In the genomic region with DNA sequence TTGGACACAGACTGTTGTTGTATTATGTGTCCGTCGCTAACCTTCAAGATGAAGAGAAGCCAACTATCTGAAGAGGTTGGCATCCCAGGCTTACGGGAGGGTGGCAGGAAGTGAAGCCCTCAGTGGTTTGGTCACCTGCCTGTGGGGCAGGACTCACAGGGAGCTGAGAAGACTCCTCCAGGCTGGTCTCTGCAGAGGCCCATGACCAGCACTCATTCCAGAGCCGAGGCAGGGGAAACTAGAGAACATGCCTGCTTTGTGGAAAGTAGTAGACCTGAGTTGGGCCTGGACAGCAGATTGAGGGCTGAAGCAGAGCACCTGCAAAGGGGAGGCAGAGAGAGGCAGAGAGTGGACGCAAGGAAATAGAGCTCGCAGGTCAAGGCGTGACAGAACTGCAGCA, we compare ENCODE assay signal across 8 mouse cellular contexts. TPM values are rescaled to one million over a fixed set of nuclear protein-coding genes. Genes with fewer than 3 reads are reported as not detected.
DNase-seq lines count a peak whose midpoint lies in the region; ATAC-seq and TF ChIP-seq lines count a peak whose summit lies in the region.

No protein-coding gene starts in this region.

- peak overlapping the region; percentile 97 for H3K9ac ChIP-seq in kidney, postnatal 0 days (ENCODE audit: low read depth, low read length)
- H3K9ac ChIP-seq in embryonic facial prominence, embryonic 12.5 days, result peak overlapping the region; percentile 94
- peak overlapping the region; percentile 98 for H3K9ac ChIP-seq in intestine, embryonic 16.5 days (ENCODE audit: low read depth, low read length)
- H3K9ac ChIP-seq in neural tube, embryonic 12.5 days, result peak overlapping the region; percentile 95

- H3K27me3 ChIP-seq in kidney, postnatal 0 days (ENCODE audit: insufficient read depth, low read length), result no peaks in the 10 kb centered on the region
- no peaks in the 10 kb centered on the region for H3K27me3 ChIP-seq in embryonic facial prominence, embryonic 12.5 days
- H3K27me3 ChIP-seq in intestine, embryonic 16.5 days (replicated peaks; ENCODE audit: control insufficient read depth, insufficient read depth, low read length), result no peaks in the 10 kb centered on the region
- H3K27me3 ChIP-seq in neural tube, embryonic 12.5 days (replicated peaks), result no peaks in the 10 kb centered on the region

- DNase-seq in kidney, postnatal 0 days (ENCODE audit: low spot score), result no peak
- no peak for DNase-seq in kidney, postnatal 4 days
- DNase-seq in right cerebral cortex, adult 18-20 months, result no peak
- no peak for DNase-seq in cerebellum, adult 9-10 months

- H3K4me2 ChIP-seq in kidney, postnatal 0 days (ENCODE audit: low read length), result peak overlapping the region; percentile 80
- H3K4me2 ChIP-seq in embryonic facial prominence, embryonic 12.5 days (replicated peaks), result peak overlapping the region; percentile 66
- H3K4me2 ChIP-seq in intestine, embryonic 16.5 days (ENCODE audit: low read depth, low read length), result peak overlapping the region; percentile 83
- H3K4me2 ChIP-seq in neural tube, embryonic 12.5 days (replicated peaks), result peak overlapping the region; percentile 72

- TF ChIP-seq CTCF in kidney, postnatal 0 days (IDR thresholded peaks at IDR 0.05; ENCODE audit: low read depth), result no peak

- peak overlapping the region; percentile 98 for H3K4me3 ChIP-seq in kidney, postnatal 0 days (replicated peaks; ENCODE audit: low read depth, low read length)
- peak overlapping the region; percentile 97 for H3K4me3 ChIP-seq in embryonic facial prominence, embryonic 12.5 days
- H3K4me3 ChIP-seq in intestine, embryonic 16.5 days (ENCODE audit: low read length), result peak overlapping the region; percentile 99
- peak overlapping the region; percentile 88 for H3K4me3 ChIP-seq in neural tube, embryonic 12.5 days

- H3K9me3 ChIP-seq in kidney, postnatal 0 days (replicated peaks; ENCODE audit: low read length), result no peaks in the 10 kb centered on the region
- H3K9me3 ChIP-seq in embryonic facial prominence, embryonic 12.5 days, result no peaks in the 10 kb centered on the region
- H3K9me3 ChIP-seq in intestine, embryonic 16.5 days (ENCODE audit: control insufficient read depth, low read length), result no peaks in the 10 kb centered on the region
- no peaks in the 10 kb centered on the region for H3K9me3 ChIP-seq in neural tube, embryonic 12.5 days

- WGBS in kidney, postnatal 0 days, result 74% methylated on average over 7 of the region's 7 CpGs
- 80% methylated on average over 7 of the region's 7 CpGs for WGBS in embryonic facial prominence, embryonic 12.5 days
- 86% methylated on average over 7 of the region's 7 CpGs for WGBS in intestine, embryonic 16.5 days
- WGBS in neural tube, embryonic 12.5 days, result 92% methylated on average over 7 of the region's 7 CpGs

- no peak overlapping the region for H3K27ac ChIP-seq in kidney, postnatal 0 days
- H3K27ac ChIP-seq in embryonic facial prominence, embryonic 12.5 days, result no peak overlapping the region
- no peak overlapping the region for H3K27ac ChIP-seq in intestine, embryonic 16.5 days (ENCODE audit: low read length)
- no peak overlapping the region for H3K27ac ChIP-seq in neural tube, embryonic 12.5 days

- H3K4me1 ChIP-seq in kidney, postnatal 0 days (replicated peaks; ENCODE audit: insufficient read depth, low read length), result peaks cover 10% of the 10 kb centered on the region
- peaks cover 12% of the 10 kb centered on the region for H3K4me1 ChIP-seq in embryonic facial prominence, embryonic 12.5 days
- H3K4me1 ChIP-seq in intestine, embryonic 16.5 days (ENCODE audit: control insufficient read depth, insufficient read depth, low read length), result peaks cover 10% of the 10 kb centered on the region
- H3K4me1 ChIP-seq in neural tube, embryonic 12.5 days, result peaks cover 17% of the 10 kb centered on the region

- H3K36me3 ChIP-seq in kidney, postnatal 0 days (ENCODE audit: insufficient read depth, low read length), result peaks cover 22% of the 10 kb centered on the region
- peaks cover 46% of the 10 kb centered on the region for H3K36me3 ChIP-seq in embryonic facial prominence, embryonic 12.5 days
- peaks cover 16% of the 10 kb centered on the region for H3K36me3 ChIP-seq in intestine, embryonic 16.5 days (ENCODE audit: control insufficient read depth, insufficient read depth, low read length)
- H3K36me3 ChIP-seq in neural tube, embryonic 12.5 days, result peaks cover 33% of the 10 kb centered on the region

- no peak for ATAC-seq in kidney, postnatal 0 days (replicated peaks; ENCODE audit: low FRiP score, low read depth)
- no peak for ATAC-seq in embryonic facial prominence, embryonic 12.5 days (ENCODE audit: insufficient number of reproducible peaks, insufficient read depth, low FRiP score, low TSS enrichment)
- no peak for ATAC-seq in intestine, embryonic 16.5 days
- no peak for ATAC-seq in neural tube, embryonic 12.5 days (ENCODE audit: low FRiP score, low read depth)
- ATAC-seq in activated CD4-positive, CD25-positive, alpha-beta regulatory T cell, adult 4 months, result no peak

RNA-seq across cellular contexts. Expression of a gene that starts 1.2 kb away (rescaled TPM):
- 97.4 and 104 TPM in 2 replicates for polyA plus RNA-seq in kidney, postnatal 0 days (2015; fragmentation: Nextera tagmentation; extraction: Ambion mirVana)
- polyA plus RNA-seq in embryonic facial prominence, embryonic 12.5 days (2016; fragmentation: Nextera tagmentation; extraction: Ambion mirVana), result 93.5 and 97.4 TPM in 2 replicates
- 68.2 TPM in 2 replicates for polyA plus RNA-seq in intestine, embryonic 16.5 days (2015; fragmentation: Nextera tagmentation; extraction: Ambion mirVana)
- polyA plus RNA-seq in neural tube, embryonic 12.5 days (2016; fragmentation: Nextera tagmentation; extraction: Ambion mirVana), result 85.9 and 87.7 TPM in 2 replicates
- 10 to 100 TPM; 34.6 to 48.4 TPM for polyA plus RNA-seq in activated CD4-positive, CD25-positive, alpha-beta regulatory T cell, adult 4 months (2017; shearing (Covaris generic))

RNA-seq across cellular contexts. Expression of a gene that starts 5.4 kb away (rescaled TPM):
- 0.03 TPM in 1 of 2 replicates, not detected in the other for polyA plus RNA-seq in kidney, postnatal 0 days (2015; fragmentation: Nextera tagmentation; extraction: Ambion mirVana)
- polyA plus RNA-seq in embryonic facial prominence, embryonic 12.5 days (2016; fragmentation: Nextera tagmentation; extraction: Ambion mirVana), result 0.04 and 0.08 TPM in 2 replicates
- polyA plus RNA-seq in intestine, embryonic 16.5 days (2015; fragmentation: Nextera tagmentation; extraction: Ambion mirVana), result 0.06 TPM in 1 of 2 replicates, not detected in the other
- polyA plus RNA-seq in neural tube, embryonic 12.5 days (2016; fragmentation: Nextera tagmentation; extraction: Ambion mirVana), result not detected in 2 replicates
- under 1 TPM; 0.07 to 0.19 TPM for polyA plus RNA-seq in activated CD4-positive, CD25-positive, alpha-beta regulatory T cell, adult 4 months (2017; shearing (Covaris generic))

RNA-seq across cellular contexts. Expression of a gene that starts 14.7 kb away (rescaled TPM):
- polyA plus RNA-seq in kidney, postnatal 0 days (2015; fragmentation: Nextera tagmentation; extraction: Ambion mirVana), result 0.33 and 0.36 TPM in 2 replicates
- polyA plus RNA-seq in embryonic facial prominence, embryonic 12.5 days (2016; fragmentation: Nextera tagmentation; extraction: Ambion mirVana), result 7.3 and 9.2 TPM in 2 replicates
- 1.8 and 1.9 TPM in 2 replicates for polyA plus RNA-seq in intestine, embryonic 16.5 days (2015; fragmentation: Nextera tagmentation; extraction: Ambion mirVana)
- 32.8 and 36.0 TPM in 2 replicates for polyA plus RNA-seq in neural tube, embryonic 12.5 days (2016; fragmentation: Nextera tagmentation; extraction: Ambion mirVana)
- under 1 TPM; 0.24 to 0.29 TPM for polyA plus RNA-seq in activated CD4-positive, CD25-positive, alpha-beta regulatory T cell, adult 4 months (2017; shearing (Covaris generic))

RNA-seq across cellular contexts. Expression of a gene that starts 41.2 kb away (rescaled TPM):
- not detected in 2 replicates for polyA plus RNA-seq in kidney, postnatal 0 days (2015; fragmentation: Nextera tagmentation; extraction: Ambion mirVana)
- not detected in 2 replicates for polyA plus RNA-seq in embryonic facial prominence, embryonic 12.5 days (2016; fragmentation: Nextera tagmentation; extraction: Ambion mirVana)
- not detected in 2 replicates for polyA plus RNA-seq in intestine, embryonic 16.5 days (2015; fragmentation: Nextera tagmentation; extraction: Ambion mirVana)
- polyA plus RNA-seq in neural tube, embryonic 12.5 days (2016; fragmentation: Nextera tagmentation; extraction: Ambion mirVana), result not detected in 2 replicates
- not detected for polyA plus RNA-seq in activated CD4-positive, CD25-positive, alpha-beta regulatory T cell, adult 4 months (2017; shearing (Covaris generic))

RNA-seq across cellular contexts. Expression of a gene that starts 50.6 kb away (rescaled TPM):
- not detected in 2 replicates for polyA plus RNA-seq in kidney, postnatal 0 days (2015; fragmentation: Nextera tagmentation; extraction: Ambion mirVana)
- not detected in 2 replicates for polyA plus RNA-seq in embryonic facial prominence, embryonic 12.5 days (2016; fragmentation: Nextera tagmentation; extraction: Ambion mirVana)
- polyA plus RNA-seq in intestine, embryonic 16.5 days (2015; fragmentation: Nextera tagmentation; extraction: Ambion mirVana), result not detected in 2 replicates
- polyA plus RNA-seq in neural tube, embryonic 12.5 days (2016; fragmentation: Nextera tagmentation; extraction: Ambion mirVana), result not detected in 2 replicates
- polyA plus RNA-seq in activated CD4-positive, CD25-positive, alpha-beta regulatory T cell, adult 4 months (2017; shearing (Covaris generic)), result not detected
